Mouse (Mus musculus) subcutaneous adipose tissue, adult 2 months (tissue): ENCODE results near the gene Fignl1. TPM values are rescaled to one million over a fixed set of nuclear protein-coding genes. Genes with fewer than 3 reads are reported as not detected.

ENCODE experiments used
- polyA plus RNA-seq: library from polyadenylated mRNA; depleted of rRNA; stranded (reverse); fragments of >200 nt; gene quantifications from 2 replicates; pipeline ENCODE4 v1.2.3, GENCODE M21; 2012; ENCODE audit warnings: low replicate concordance; rRNA removed

Fignl1 gene
- polyA plus RNA-seq, result 0.44 and 2.0 TPM in 2 replicates

GRCm38 (mm10) chr11:11808820-11809403, at the start of gene Fignl1:
Gene Fignl1 (minus strand): TSS chr11:11808962.

Other genes with a start within 250 kb of the Fignl1 start
- gene 4930512M02Rik, start 181.1 kb downstream of the Fignl1 start, polyA plus RNA-seq, result not detected in 2 replicates
- gene Ikzf1, start 124.0 kb downstream of the Fignl1 start, polyA plus RNA-seq, result 12.8 and 13.0 TPM in 2 replicates
- 0.19 and 0.42 TPM in 2 replicates for gene Ddc, start 89.2 kb upstream of the Fignl1 start, polyA plus RNA-seq
- gene Grb10, start 229.7 kb upstream of the Fignl1 start, polyA plus RNA-seq, result 54.7 and 80.4 TPM in 2 replicates